Mouse (Mus musculus) liver, embryonic 14.5 days (tissue): ENCODE data around the gene Nupr1l. TPM values are rescaled to one million over a fixed set of nuclear protein-coding genes. Genes with fewer than 3 reads are reported as not detected.

Experiments used
- ATAC-seq: fragments of 200-750 bp; cut with Nextera tagmentation; 2 replicates; pipeline ENCODE4 v1.8.0; 2017; ENCODE audit warnings: moderate number of reproducible peaks, mild to moderate bottlenecking, moderate library complexity; ENCODE audit not compliant: insufficient read depth
- DNase-seq, 3 experiments: peaks; one replicate each; pipeline ENCODE4 v3.0.0-alpha.2; 2012 to 2013; ENCODE audit warnings: low read depth in 3 of 3, low spot score in 3 of 3
- H3K27ac ChIP-seq: fragments of 300-500 bp; sonication (generic); 2 replicates; pipeline ENCODE4 v1.5.1; 2014; ENCODE audit warnings: moderate library complexity, mild to moderate bottlenecking, control low read depth, inconsistent platforms
- H3K27me3 ChIP-seq: fragments of 300-500 bp; sonication (generic); 2 replicates; pipeline ENCODE4 v1.6.1; 2014; ENCODE audit warnings: mild to moderate bottlenecking, low read length, moderate library complexity; ENCODE audit not compliant: control insufficient read depth, insufficient read depth
- H3K36me3 ChIP-seq: fragments of 300-500 bp; sonication (generic); replicated peaks from 2 replicates; pipeline ENCODE4 v1.6.1; 2014; ENCODE audit warnings: low read depth; ENCODE audit not compliant: control insufficient read depth, insufficient read depth
- H3K4me1 ChIP-seq, 2 experiments: fragments of 200-500 bp in 1 of 2; fragments of 300-500 bp in 1 of 2; sonication (generic) in 1 of 2; replicated peaks; 2 replicates each; pipeline ENCODE4 v1.6.1; 2012 to 2014; ENCODE audit warnings: antibody characterized with exemption in 1 of 2, inconsistent platforms in 1 of 2, low read length in 1 of 2; ENCODE audit not compliant: control insufficient read depth in 2 of 2, insufficient read depth in 2 of 2
- H3K4me2 ChIP-seq: fragments of 300-500 bp; sonication (generic); 2 replicates; pipeline ENCODE4 v1.6.1; 2014; ENCODE audit warnings: low read depth, mild to moderate bottlenecking, control low read depth, moderate library complexity
- H3K4me3 ChIP-seq, 2 experiments: fragments of 200-500 bp in 1 of 2; fragments of 300-500 bp in 1 of 2; sonication (generic) in 1 of 2; 2 replicates each; pipeline ENCODE4 v1.5.1; 2012 to 2014; ENCODE audit warnings: low read depth in 2 of 2, low read length in 2 of 2, mild to moderate bottlenecking in 2 of 2, control low read depth in 1 of 2, inconsistent platforms in 1 of 2, moderate library complexity in 1 of 2; ENCODE audit not compliant: insufficient read depth in 1 of 2
- H3K9ac ChIP-seq: fragments of 300-500 bp; sonication (generic); replicated peaks from 2 replicates; pipeline ENCODE4 v1.6.1; 2014; ENCODE audit warnings: mild to moderate bottlenecking, control low read depth, moderate library complexity
- H3K9me3 ChIP-seq: fragments of 300-500 bp; sonication (generic); 2 replicates; pipeline ENCODE4 v1.6.1; 2016; ENCODE audit warnings: low read length, mixed read lengths; ENCODE audit not compliant: control insufficient read depth
- CTCF ChIP-seq: IDR thresholded peaks from 2 replicates; pipeline ENCODE4 v1.5.1; 2016; ENCODE audit warnings: antibody characterized with exemption, low read depth, control low read depth
- EP300 ChIP-seq: IDR thresholded peaks from 2 replicates; pipeline ENCODE4 v1.6.1; 2016; ENCODE audit warnings: antibody characterized with exemption, low read depth
- WGBS: fragments of 180-500 bp; shearing (Covaris S2); extraction: QIAGEN DNeasy Blood & Tissue Kit; methylation state at CpG from one replicate; pipeline ENCODE4 v1.1.7; 2014; ENCODE audit not compliant: insufficient replicate concordance; 5-methylcytosine and 5-hydroxymethylcytosine counted together
- polyA plus RNA-seq, 2 experiments: library from polyadenylated mRNA; depleted of rRNA in 1 of 2; stranded (reverse) in 1 of 2; unstranded in 1 of 2; fragments of >200 nt; fragmentation: Nextera tagmentation in 1 of 2; extraction: Ambion mirVana in 1 of 2; gene quantifications; 2 replicates each; pipeline versions ENCODE4 v1.2.1 to v1.2.3; 2012 to 2014

Nupr1l gene
- polyA plus RNA-seq (2012; rRNA removed) (0.26 and 0.61 TPM in 2 replicates), polyA plus RNA-seq (2014; fragmentation: Nextera tagmentation; extraction: Ambion mirVana) (0.71 and 0.72 TPM in 2 replicates)

GRCm38 (mm10) chr5:129908242-129908965, at the start of gene Nupr1l:
Gene Nupr1l (plus strand): TSS chr5:129908540.
- Histone ChIP-seq H3K27ac (no peak within 1 kb of the TSS), H3K9me3 (no peaks in the 10 kb centered on the region), H3K36me3 (no peaks in the 10 kb centered on the region), H3K4me1 (peaks cover 3 to 8% of the 10 kb centered on the region in 2 experiments; a peak in 3 of 4 replicates), H3K4me3 (peak within 1 kb of the TSS; percentile 65 to 69), H3K4me2 (peak within 1 kb of the TSS; percentile 81), H3K9ac (peak within 1 kb of the TSS; percentile 65), H3K27me3 (peaks cover 2% of the 10 kb centered on the region; the same call in 1 of the 2 replicates)
- under 1% methylated on average over 62 of the region's 63 CpGs for WGBS
- TF ChIP-seq CTCF: peak; percentile 26; the same call in 1 of the 2 replicates
- no peak for TF ChIP-seq EP300
- DNase-seq: peak; percentile 69 to 74 (median 71)
- ATAC-seq: peak; percentile 96

- Histone ChIP-seq H3K27ac (no peak overlapping the region), H3K9ac (no peak overlapping the region), H3K27me3 (no peaks in the 10 kb centered on the region), H3K4me3 (no peak overlapping the region), H3K36me3 (no peaks in the 10 kb centered on the region; the same call in 1 of the 2 replicates), H3K4me1 (no peaks in the 10 kb centered on the region), H3K4me2 (no peak overlapping the region), H3K9me3 (no peaks in the 10 kb centered on the region)
- no peak for TF ChIP-seq EP300
- TF ChIP-seq CTCF: no peak
- no peak for ATAC-seq
- no peak for DNase-seq
- WGBS: 86% methylated on average over 6 of the region's 6 CpGs
Observed at GRCm38 (mm10) chr5:129862325-129862724, 46.0 kb upstream of the Nupr1l start.

DNA sequence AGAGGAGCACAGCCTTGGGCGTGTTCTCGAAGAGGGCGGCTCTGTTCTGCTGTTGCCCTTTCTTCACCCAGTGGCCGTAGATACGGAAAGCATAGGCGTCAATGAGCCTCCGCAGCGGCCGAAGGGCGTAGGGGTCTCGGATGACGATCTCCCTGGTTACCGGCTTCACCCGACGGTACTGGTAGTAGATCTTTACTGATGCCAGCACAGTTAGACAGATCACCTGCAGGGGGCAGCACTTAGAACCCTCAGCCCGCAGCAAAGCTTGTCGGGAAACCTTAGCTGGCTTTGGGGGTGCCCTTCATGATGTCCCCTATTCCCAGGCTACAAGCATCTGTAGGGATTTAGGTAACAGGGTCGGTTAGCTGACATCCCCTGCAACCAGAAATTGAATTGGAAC, 43.9 kb upstream of the Nupr1l start:
- WGBS: 12% methylated on average over 18 of the region's 18 CpGs
- no peak; the same call in 1 of the 2 replicates for ATAC-seq

DNA sequence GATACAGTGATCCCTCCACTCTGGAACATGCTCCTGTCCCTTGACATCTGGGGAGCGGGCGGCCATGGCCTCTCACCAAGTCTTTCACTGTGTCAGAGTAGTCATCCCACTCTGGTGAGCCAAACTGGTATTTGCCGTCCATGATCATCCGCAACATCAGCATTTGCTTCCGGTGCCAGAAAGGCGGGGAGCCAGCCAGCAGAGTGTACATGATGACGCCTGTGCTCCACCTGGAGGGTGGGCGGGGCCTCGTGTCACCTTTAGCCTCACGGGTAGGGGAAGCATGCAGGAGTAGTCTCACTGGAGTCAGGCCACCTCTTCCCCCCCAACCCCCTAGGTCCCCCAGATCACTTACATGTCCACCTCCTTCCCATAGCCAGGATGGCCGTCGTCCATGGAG, 42.5 kb upstream of the Nupr1l start:
- Histone ChIP-seq H3K27ac (no peak overlapping the region), H3K36me3 (no peaks in the 10 kb centered on the region), H3K9ac (no peak overlapping the region), H3K27me3 (no peaks in the 10 kb centered on the region), H3K9me3 (no peaks in the 10 kb centered on the region), H3K4me1 (no peaks in the 10 kb centered on the region), H3K4me3 (no peak overlapping the region), H3K4me2 (no peak overlapping the region)
- DNase-seq: no peak
- 72% methylated on average over 12 of the region's 12 CpGs for WGBS
- no peak for ATAC-seq
- TF ChIP-seq EP300 (no peak), CTCF (no peak)

More for the DNA sequence above, 43.9 kb upstream of the Nupr1l start:
- no peak for TF ChIP-seq EP300
- peak; percentile 82 for TF ChIP-seq CTCF
- no peaks in the 10 kb centered on the region for H3K9me3 ChIP-seq
- no peaks in the 10 kb centered on the region for H3K36me3 ChIP-seq
- no peak overlapping the region for H3K9ac ChIP-seq
- peak in 1 of 3 experiments; percentile 20 for DNase-seq
- H3K4me1 ChIP-seq: no peaks in the 10 kb centered on the region
- peak overlapping the region; percentile 11 for H3K4me2 ChIP-seq
- H3K27me3 ChIP-seq: no peaks in the 10 kb centered on the region
- H3K27ac ChIP-seq: no peak overlapping the region
- no peak overlapping the region for H3K4me3 ChIP-seq

DNA sequence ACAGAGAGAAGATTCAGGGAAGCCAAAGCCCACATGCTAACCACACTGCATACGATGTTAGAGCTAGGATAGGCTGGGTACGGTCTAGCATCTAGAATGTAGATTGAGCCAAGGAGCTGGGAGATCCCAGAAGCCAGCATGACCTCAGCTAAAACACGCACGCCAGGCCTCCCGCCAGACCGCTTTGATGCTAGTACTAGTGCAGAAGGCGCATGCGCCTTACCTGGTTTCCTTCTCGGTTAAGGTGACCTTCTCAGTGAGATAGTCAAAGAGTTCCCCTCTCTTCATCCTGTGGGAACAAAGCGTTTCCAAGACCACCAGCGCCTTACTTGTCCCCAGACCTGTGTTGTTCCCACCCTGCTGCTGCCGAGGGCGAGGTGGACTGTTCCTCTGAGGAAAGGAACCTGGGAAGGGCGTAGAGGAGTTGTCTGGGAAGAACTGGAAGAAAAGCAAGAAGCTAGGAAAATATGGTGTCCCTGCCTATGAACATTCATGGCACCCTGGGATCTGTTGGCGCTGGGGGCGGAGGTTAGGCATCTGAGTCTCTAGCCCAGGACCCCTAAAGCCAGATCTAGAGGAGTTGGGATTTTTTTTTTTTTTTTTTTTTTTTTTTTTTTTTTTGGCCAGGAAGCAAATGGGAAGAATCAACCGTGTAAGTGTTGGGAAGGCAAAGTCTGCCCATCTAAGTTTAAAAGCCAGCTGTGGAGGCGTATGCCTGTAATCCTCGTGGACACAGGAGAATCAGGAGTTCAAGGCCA, 38.9 kb upstream of the Nupr1l start:
- Histone ChIP-seq H3K4me1 (no peaks in the 10 kb centered on the region), H3K4me2 (no peak overlapping the region), H3K27ac (no peak overlapping the region), H3K36me3 (no peaks in the 10 kb centered on the region), H3K4me3 (no peak overlapping the region), H3K9me3 (no peaks in the 10 kb centered on the region), H3K27me3 (no peaks in the 10 kb centered on the region), H3K9ac (no peak overlapping the region)
- DNase-seq: no peak
- TF ChIP-seq EP300: no peak
- TF ChIP-seq CTCF: no peak
- ATAC-seq: no peak
- 80% methylated on average over 19 of the region's 19 CpGs for WGBS
